Mouse (Mus musculus): ENCODE data around the gene Cxcl9. TPM values are rescaled to one million over a fixed set of nuclear protein-coding genes. Genes with fewer than 3 reads are reported as not detected.
A peak's percentile ranks its signal among the peaks of the same experiment; 100 is the strongest.

The Cxcl9 gene
- polyA plus RNA-seq, 1 experiment from 2014 or later = not detected

GRCm38 (mm10) chr5:92302149-92302840, 25.6 kb downstream of the Cxcl9 start:
- Histone ChIP-seq H3K4me2 (no peak overlapping the region), H3K4me1 (replicated peaks) (no peaks in the 10 kb centered on the region), H3K9ac (no peak overlapping the region), H3K27me3 (no peaks in the 10 kb centered on the region), H3K9me3 (no peaks in the 10 kb centered on the region), H3K4me3 (no peak overlapping the region), H3K36me3 (peaks cover 79% of the 10 kb centered on the region), H3K27ac (no peak overlapping the region)
- no peak for ATAC-seq (ENCODE audit: low FRiP score)
- 95% methylated on average over 13 of the region's 13 CpGs for WGBS

- Histone ChIP-seq H3K36me3 (peaks cover 96% of the 10 kb centered on the region), H3K27ac (no peak overlapping the region), H3K4me1 (replicated peaks) (no peaks in the 10 kb centered on the region), H3K9ac (no peak overlapping the region), H3K27me3 (no peaks in the 10 kb centered on the region), H3K4me3 (no peak overlapping the region), H3K4me2 (no peak overlapping the region), H3K9me3 (no peaks in the 10 kb centered on the region)
- no peak for ATAC-seq (ENCODE audit: low FRiP score)
- WGBS = 89% methylated on average over 2 of the region's 2 CpGs
Observed at GRCm38 (mm10) chr5:92294525-92294924, 33.4 kb downstream of the Cxcl9 start.

- Histone ChIP-seq H3K27me3 (no peaks in the 10 kb centered on the region), H3K36me3 (peaks cover 99% of the 10 kb centered on the region), H3K9ac (no peak overlapping the region), H3K4me1 (replicated peaks) (no peaks in the 10 kb centered on the region), H3K4me2 (no peak overlapping the region), H3K27ac (no peak overlapping the region), H3K4me3 (no peak overlapping the region), H3K9me3 (no peaks in the 10 kb centered on the region)
- no peak for ATAC-seq (ENCODE audit: low FRiP score)
- WGBS = 93% methylated on average over 6 of the region's 6 CpGs
Observed at GRCm38 (mm10) chr5:92291652-92292414, 36.0 kb downstream of the Cxcl9 start.

- Histone ChIP-seq H3K4me3 (no peak overlapping the region), H3K27me3 (no peaks in the 10 kb centered on the region), H3K9ac (no peak overlapping the region), H3K27ac (no peak overlapping the region), H3K4me2 (no peak overlapping the region), H3K4me1 (replicated peaks) (no peaks in the 10 kb centered on the region), H3K9me3 (no peaks in the 10 kb centered on the region), H3K36me3 (peaks cover 84% of the 10 kb centered on the region)
- ATAC-seq (ENCODE audit: low FRiP score) = no peak
- WGBS = 91% methylated on average over 6 of the region's 6 CpGs
Observed at GRCm38 (mm10) chr5:92287840-92288239, 40.0 kb downstream of the Cxcl9 start.

GRCm38 (mm10) chr5:92283107-92283506, 44.8 kb downstream of the Cxcl9 start:
- Histone ChIP-seq H3K27me3 (no peaks in the 10 kb centered on the region), H3K9ac (no peak overlapping the region), H3K4me1 (replicated peaks) (peaks cover 9% of the 10 kb centered on the region), H3K27ac (no peak overlapping the region), H3K4me2 (no peak overlapping the region), H3K9me3 (no peaks in the 10 kb centered on the region), H3K36me3 (peaks cover 39% of the 10 kb centered on the region), H3K4me3 (no peak overlapping the region)
- ATAC-seq (ENCODE audit: low FRiP score) = no peak
- WGBS = 85% methylated on average over 3 of the region's 3 CpGs

GRCm38 (mm10) chr5:92282571-92282970, 45.3 kb downstream of the Cxcl9 start:
- no peak for ATAC-seq (ENCODE audit: low FRiP score)
- Histone ChIP-seq H3K4me2 (no peak overlapping the region), H3K9me3 (no peaks in the 10 kb centered on the region), H3K9ac (no peak overlapping the region), H3K27me3 (no peaks in the 10 kb centered on the region), H3K4me1 (replicated peaks) (peaks cover 12% of the 10 kb centered on the region), H3K4me3 (no peak overlapping the region), H3K27ac (no peak overlapping the region), H3K36me3 (peaks cover 33% of the 10 kb centered on the region)
- 83% methylated on average over 4 of the region's 4 CpGs for WGBS

- H3K27me3 ChIP-seq = no peaks in the 10 kb centered on the region; the same call in 1 of the 2 replicates
- H3K9ac ChIP-seq = no peak overlapping the region
- H3K9me3 ChIP-seq = no peaks in the 10 kb centered on the region
- H3K27ac ChIP-seq = no peak overlapping the region
- H3K4me3 ChIP-seq = no peak overlapping the region
- peaks cover under 1% of the 10 kb centered on the region; the same call in 1 of the 2 replicates for H3K36me3 ChIP-seq
- peaks cover 15% of the 10 kb centered on the region for H3K4me1 ChIP-seq (replicated peaks)
- H3K4me2 ChIP-seq = no peak overlapping the region
- 89% methylated on average over 10 of the region's 10 CpGs for WGBS
- no peak for ATAC-seq (ENCODE audit: low FRiP score)
Observed at GRCm38 (mm10) chr5:92278942-92279537, 48.8 kb downstream of the Cxcl9 start.

GRCm38 (mm10) chr5:92277437-92278394, 50.2 kb downstream of the Cxcl9 start, which contains the start of gene Naaa:
TSS of gene Naaa (minus strand) at chr5:92278170.
- peak within 1 kb of the TSS; percentile 90 for H3K4me2 ChIP-seq
- H3K9me3 ChIP-seq = no peaks in the 10 kb centered on the region
- peak within 1 kb of the TSS; percentile 57 for H3K4me3 ChIP-seq
- WGBS = 2% methylated on average over 53 of the region's 54 CpGs
- peaks cover 15% of the 10 kb centered on the region for H3K4me1 ChIP-seq (replicated peaks)
- no peaks in the 10 kb centered on the region; the same call in 1 of the 2 replicates for H3K27me3 ChIP-seq
- no peaks in the 10 kb centered on the region for H3K36me3 ChIP-seq
- peak; percentile 93 for ATAC-seq (ENCODE audit: low FRiP score)
- peak within 1 kb of the TSS; percentile 74 for H3K9ac ChIP-seq
- H3K27ac ChIP-seq = peak within 1 kb of the TSS; percentile 56

Other genes starting within 250 kb of the Cxcl9 start
- 425 and 430 TPM in 2 replicates for gene G3bp2, start 244.4 kb downstream of the Cxcl9 start, polyA plus RNA-seq (2015; fragmentation: Nextera tagmentation; extraction: Ambion mirVana)
- gene Uso1, start 190.1 kb downstream of the Cxcl9 start, polyA plus RNA-seq (2015; fragmentation: Nextera tagmentation; extraction: Ambion mirVana) = 43.9 and 44.6 TPM in 2 replicates
- gene U90926, start 112.7 kb downstream of the Cxcl9 start, polyA plus RNA-seq (2015; fragmentation: Nextera tagmentation; extraction: Ambion mirVana) = not detected in 2 replicates
- 0.32 and 0.70 TPM in 2 replicates for gene Ppef2, start 71.8 kb downstream of the Cxcl9 start, polyA plus RNA-seq (2015; fragmentation: Nextera tagmentation; extraction: Ambion mirVana)
- 15.0 and 19.2 TPM in 2 replicates for gene Naaa, start 49.9 kb downstream of the Cxcl9 start, polyA plus RNA-seq (2015; fragmentation: Nextera tagmentation; extraction: Ambion mirVana)
- gene Sdad1, start 17.6 kb downstream of the Cxcl9 start, polyA plus RNA-seq (2015; fragmentation: Nextera tagmentation; extraction: Ambion mirVana) = 31.1 and 33.7 TPM in 2 replicates
- 7.6 and 9.5 TPM in 2 replicates for gene Art3, start 3.7 kb upstream of the Cxcl9 start, polyA plus RNA-seq (2015; fragmentation: Nextera tagmentation; extraction: Ambion mirVana)
- gene Cxcl10, start 20.8 kb upstream of the Cxcl9 start, polyA plus RNA-seq (2015; fragmentation: Nextera tagmentation; extraction: Ambion mirVana) = 0.21 and 0.30 TPM in 2 replicates
- 51.0 and 56.7 TPM in 2 replicates for gene Nup54, start 107.1 kb upstream of the Cxcl9 start, polyA plus RNA-seq (2015; fragmentation: Nextera tagmentation; extraction: Ambion mirVana)
- 20.5 and 20.7 TPM in 2 replicates for gene Scarb2, start 178.8 kb upstream of the Cxcl9 start, polyA plus RNA-seq (2015; fragmentation: Nextera tagmentation; extraction: Ambion mirVana)
- gene Fam47e, start 227.0 kb upstream of the Cxcl9 start, polyA plus RNA-seq (2015; fragmentation: Nextera tagmentation; extraction: Ambion mirVana) = 0.28 and 1.1 TPM in 2 replicates